Mouse (Mus musculus): Measurements from ENCODE around the gene Etv2. TPM values are rescaled to one million over a fixed set of nuclear protein-coding genes. Genes with fewer than 3 reads are reported as not detected.
A peak's percentile ranks its signal among the peaks of the same experiment; 100 is the strongest.

Etv2 gene
- total and polyA plus RNA-seq, 2 experiments: 0.18 TPM; not detected in 1

GRCm38 (mm10) chr7:30619202-30619601, 16.4 kb downstream of the Etv2 start:
- WGBS: 82% methylated on average over 3 of the region's 3 CpGs
- Histone ChIP-seq H3K79me2 (ENCODE audit: control insufficient read depth, insufficient read depth, low read length) (peaks cover 8% of the 10 kb centered on the region; the same call in 1 of the 2 replicates), H3K27ac (replicated peaks; ENCODE audit: insufficient read depth, low read depth, low read length) (no peak overlapping the region), H3K27me3 (ENCODE audit: control insufficient read depth, insufficient read depth, low read length) (no peaks in the 10 kb centered on the region), H3K4me3 (ENCODE audit: insufficient read depth, low read depth, low read length) (no peak overlapping the region), H3K4me1 (ENCODE audit: control insufficient read depth, insufficient read depth, low read length) (peaks cover 8% of the 10 kb centered on the region), H3K36me3 (ENCODE audit: control insufficient read depth, insufficient read depth, low read length) (peaks cover 39% of the 10 kb centered on the region), H3K9ac (ENCODE audit: low read depth, low read length) (no peak overlapping the region)
- DNase-seq (ENCODE audit: extremely low read depth, low read depth, low spot score): no peak
- TF ChIP-seq POLR2A (IDR thresholded peaks at IDR 0.05; ENCODE audit: extremely low read depth, insufficient read depth, low read length): no peak
- TF ChIP-seq CTCF (IDR thresholded peaks at IDR 0.05; ENCODE audit: low read depth, low read length): peak; percentile 62; the same call in 1 of the 2 replicates

- peaks cover 8% of the 10 kb centered on the region for H3K4me1 ChIP-seq (ENCODE audit: control insufficient read depth, insufficient read depth, low read length)
- no peak for TF ChIP-seq CTCF (IDR thresholded peaks at IDR 0.05; ENCODE audit: low read depth, low read length)
- TF ChIP-seq POLR2A (IDR thresholded peaks at IDR 0.05; ENCODE audit: extremely low read depth, insufficient read depth, low read length): no peak
- H3K4me3 ChIP-seq (ENCODE audit: insufficient read depth, low read depth, low read length): no peak overlapping the region
- H3K9ac ChIP-seq (ENCODE audit: low read depth, low read length): no peak overlapping the region
- 89% methylated on average over 9 of the region's 9 CpGs for WGBS
- no peak overlapping the region for H3K27ac ChIP-seq (replicated peaks; ENCODE audit: insufficient read depth, low read depth, low read length)
- no peaks in the 10 kb centered on the region for H3K27me3 ChIP-seq (ENCODE audit: control insufficient read depth, insufficient read depth, low read length)
- peaks cover 7% of the 10 kb centered on the region; the same call in 1 of the 2 replicates for H3K79me2 ChIP-seq (ENCODE audit: control insufficient read depth, insufficient read depth, low read length)
- peaks cover 36% of the 10 kb centered on the region for H3K36me3 ChIP-seq (ENCODE audit: control insufficient read depth, insufficient read depth, low read length)
- no peak for DNase-seq (ENCODE audit: extremely low read depth, low read depth, low spot score)
These were observed 17.0 kb downstream of the Etv2 start for GRCm38 (mm10) chr7:30618658-30619057.

GRCm38 (mm10) chr7:30615049-30615760, 20.4 kb downstream of the Etv2 start:
- Histone ChIP-seq H3K79me2 (ENCODE audit: control insufficient read depth, insufficient read depth, low read length) (no peaks in the 10 kb centered on the region), H3K36me3 (ENCODE audit: control insufficient read depth, insufficient read depth, low read length) (peaks cover 19% of the 10 kb centered on the region), H3K4me1 (ENCODE audit: control insufficient read depth, insufficient read depth, low read length) (no peaks in the 10 kb centered on the region), H3K4me3 (ENCODE audit: insufficient read depth, low read depth, low read length) (no peak overlapping the region), H3K9ac (ENCODE audit: low read depth, low read length) (no peak overlapping the region), H3K27me3 (ENCODE audit: control insufficient read depth, insufficient read depth, low read length) (no peaks in the 10 kb centered on the region), H3K27ac (replicated peaks; ENCODE audit: insufficient read depth, low read depth, low read length) (no peak overlapping the region)
- TF ChIP-seq POLR2A (IDR thresholded peaks at IDR 0.05; ENCODE audit: extremely low read depth, insufficient read depth, low read length): no peak
- no peak for TF ChIP-seq CTCF (IDR thresholded peaks at IDR 0.05; ENCODE audit: low read depth, low read length)
- WGBS: 54% methylated on average over 5 of the region's 5 CpGs
- peak; percentile 30 for DNase-seq (ENCODE audit: extremely low read depth, low read depth, low spot score)

GRCm38 (mm10) chr7:30614454-30614853, 21.2 kb downstream of the Etv2 start:
- Histone ChIP-seq H3K4me1 (ENCODE audit: control insufficient read depth, insufficient read depth, low read length) (no peaks in the 10 kb centered on the region), H3K9ac (ENCODE audit: low read depth, low read length) (no peak overlapping the region), H3K27me3 (ENCODE audit: control insufficient read depth, insufficient read depth, low read length) (no peaks in the 10 kb centered on the region), H3K27ac (replicated peaks; ENCODE audit: insufficient read depth, low read depth, low read length) (no peak overlapping the region), H3K79me2 (ENCODE audit: control insufficient read depth, insufficient read depth, low read length) (no peaks in the 10 kb centered on the region), H3K4me3 (ENCODE audit: insufficient read depth, low read depth, low read length) (no peak overlapping the region), H3K36me3 (ENCODE audit: control insufficient read depth, insufficient read depth, low read length) (peaks cover 17% of the 10 kb centered on the region)
- 55% methylated on average over 2 of the region's 2 CpGs for WGBS
- peak; percentile 41 for DNase-seq (ENCODE audit: extremely low read depth, low read depth, low spot score)
- no peak for TF ChIP-seq POLR2A (IDR thresholded peaks at IDR 0.05; ENCODE audit: extremely low read depth, insufficient read depth, low read length)
- 0 out of 2 replicates have a peak, but pooled peaks have one; percentile 10 for TF ChIP-seq CTCF (IDR thresholded peaks at IDR 0.05; ENCODE audit: low read depth, low read length)

- H3K4me3 ChIP-seq (ENCODE audit: insufficient read depth, low read depth, low read length): no peak overlapping the region
- TF ChIP-seq CTCF (IDR thresholded peaks at IDR 0.05; ENCODE audit: low read depth, low read length) (peak; percentile 79), POLR2A (IDR thresholded peaks at IDR 0.05; ENCODE audit: extremely low read depth, insufficient read depth, low read length) (no peak)
These were observed 22.0 kb downstream of the Etv2 start for GRCm38 (mm10) chr7:30613529-30614112.

More at GRCm38 (mm10) chr7:30613529-30614112, 22.0 kb downstream of the Etv2 start:
- Histone ChIP-seq H3K4me1 (ENCODE audit: control insufficient read depth, insufficient read depth, low read length) (no peaks in the 10 kb centered on the region), H3K27ac (replicated peaks; ENCODE audit: insufficient read depth, low read depth, low read length) (no peak overlapping the region), H3K36me3 (ENCODE audit: control insufficient read depth, insufficient read depth, low read length) (peaks cover 14% of the 10 kb centered on the region), H3K9ac (ENCODE audit: low read depth, low read length) (no peak overlapping the region), H3K79me2 (ENCODE audit: control insufficient read depth, insufficient read depth, low read length) (no peaks in the 10 kb centered on the region), H3K27me3 (ENCODE audit: control insufficient read depth, insufficient read depth, low read length) (no peaks in the 10 kb centered on the region)
- 19% methylated on average over 14 of the region's 14 CpGs for WGBS
- DNase-seq (ENCODE audit: extremely low read depth, low read depth, low spot score): peak; percentile 38

Measured in liver, adult 2 months (tissue).